Mouse (Mus musculus) olfactory bulb, adult 2 months (tissue): ENCODE measurements around the gene Slu7.

ENCODE experiments used
- CTCF ChIP-seq: fragments of 200-500 bp; IDR thresholded peaks from 2 replicates; pipeline ENCODE4 v1.5.1; 2012; ENCODE audit warnings: low read depth, mild to moderate bottlenecking, low read length, moderate library complexity; ENCODE audit not compliant: insufficient read depth
- POLR2A ChIP-seq: fragments of 200-500 bp; IDR thresholded peaks from 2 replicates; pipeline ENCODE4 v1.6.1; 2012; ENCODE audit warnings: mild to moderate bottlenecking, low read depth, low read length, moderate library complexity; ENCODE audit not compliant: insufficient read depth

DNA sequence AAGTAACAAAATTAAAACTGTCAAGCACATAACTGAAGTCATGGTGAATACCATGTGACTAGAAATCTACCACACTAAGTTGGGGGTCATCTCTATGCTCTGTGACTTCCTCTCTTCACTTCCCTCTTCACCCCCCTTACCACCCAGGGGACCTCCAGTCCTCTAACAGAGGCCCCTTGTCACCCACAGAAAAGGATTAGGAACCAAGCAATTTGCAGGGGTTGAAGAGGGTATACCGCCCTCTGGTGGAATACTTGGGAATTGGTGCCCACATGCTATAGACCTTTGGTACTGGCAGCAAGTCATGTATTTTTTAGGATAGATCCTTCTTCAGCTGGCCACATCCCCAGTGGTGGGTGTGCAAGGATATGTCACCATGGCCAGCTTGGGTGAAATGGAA, 22.1 kb upstream of the Slu7 start:
- TF ChIP-seq CTCF = peak; percentile 47; the same call in 1 of the 2 replicates
- TF ChIP-seq POLR2A = no peak
